Mouse (Mus musculus) neutrophil, adult 83 days (primary cell): ENCODE results near the gene Gm572. TPM values are rescaled to one million over a fixed set of nuclear protein-coding genes. Genes with fewer than 3 reads are reported as not detected.

ENCODE experiments used
- total RNA-seq, 2 experiments: library from RNA; stranded (reverse); gene quantifications; one replicate each; pipeline ENCODE4 v1.2.4; 2023

Gene Gm572
- not detected for total RNA-seq

DNA sequence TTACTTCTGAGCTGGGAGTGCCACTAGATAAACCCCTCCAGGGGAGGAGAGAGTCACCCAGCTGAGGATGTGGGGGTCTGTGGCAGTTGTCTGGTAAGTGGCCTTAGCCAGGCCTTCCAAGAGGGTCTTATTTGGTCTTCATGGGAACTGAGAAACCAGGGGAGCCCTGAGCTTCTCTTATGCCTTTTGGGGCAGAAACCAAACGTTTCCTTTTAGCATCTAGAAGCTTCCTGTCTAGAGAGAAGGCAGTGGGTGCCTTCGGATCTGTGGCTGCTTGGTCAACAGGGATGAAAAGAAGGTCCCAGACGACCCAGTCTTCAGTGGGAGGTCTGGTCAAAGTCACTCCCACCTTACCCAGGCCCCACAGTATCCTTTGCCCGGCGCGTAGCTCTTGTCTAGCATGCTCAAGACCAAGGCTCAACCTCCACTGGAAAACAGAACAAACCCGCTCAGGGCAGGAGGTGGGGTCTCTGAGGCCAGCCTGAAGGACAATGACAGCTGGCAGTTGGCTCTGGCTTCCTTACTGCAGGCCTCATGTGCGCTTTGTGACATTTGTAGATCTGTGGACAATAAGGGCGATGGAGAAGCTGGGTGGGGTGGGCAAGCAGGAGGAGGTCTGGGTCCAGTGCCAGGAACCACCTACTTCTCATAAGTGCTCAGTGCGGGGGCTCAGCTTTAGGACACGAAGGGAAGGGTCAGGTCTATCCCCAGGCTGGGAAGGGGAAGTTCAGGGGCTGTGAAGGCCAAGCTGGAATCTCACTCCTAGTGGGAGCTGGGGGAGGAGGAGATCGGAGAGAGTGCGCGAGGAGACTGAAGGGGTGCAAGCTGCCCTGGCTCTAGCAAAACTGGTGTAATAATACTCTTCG is at the start of gene Gm572:
Gene Gm572, plus strand, starts transcription at position 27 of the 866 bp plus-strand sequence.

DNA sequence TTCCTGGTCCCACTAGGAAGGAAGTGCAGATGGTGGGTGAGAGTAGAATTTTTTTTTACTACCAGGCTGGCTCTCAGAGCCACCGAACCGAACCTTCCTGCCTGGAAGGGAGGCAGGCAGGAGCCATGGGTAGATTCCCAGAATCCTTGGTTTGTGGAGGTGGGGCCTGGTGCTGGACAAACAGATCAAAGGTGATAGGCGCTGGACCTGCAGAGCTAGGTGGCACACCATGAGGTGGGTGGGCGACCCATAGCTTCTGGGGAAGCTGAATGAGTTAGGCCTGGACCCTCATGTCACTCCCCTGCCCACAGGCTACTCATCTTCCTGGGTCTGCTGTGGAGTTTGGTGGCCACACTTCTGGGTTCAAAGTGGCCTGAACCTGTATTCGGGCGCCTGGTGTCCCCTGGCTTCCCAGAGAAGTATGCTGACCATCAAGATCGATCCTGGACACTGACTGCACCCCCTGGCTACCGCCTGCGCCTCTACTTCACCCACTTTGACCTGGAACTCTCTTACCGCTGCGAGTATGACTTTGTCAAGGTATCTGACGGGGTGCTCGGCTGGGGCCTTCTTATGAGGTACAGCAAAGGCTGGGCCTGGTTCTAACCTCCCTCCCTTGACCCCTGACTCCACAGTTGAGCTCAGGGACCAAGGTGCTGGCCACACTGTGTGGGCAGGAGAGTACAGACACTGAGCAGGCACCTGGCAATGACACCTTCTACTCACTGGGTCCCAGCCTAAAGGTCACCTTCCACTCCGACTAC is 40.6 kb upstream of the Gm572 start, which contains the start of gene Masp2:
Gene Masp2, plus strand, starts transcription at position 198 of the 764 bp plus-strand sequence.

DNA sequence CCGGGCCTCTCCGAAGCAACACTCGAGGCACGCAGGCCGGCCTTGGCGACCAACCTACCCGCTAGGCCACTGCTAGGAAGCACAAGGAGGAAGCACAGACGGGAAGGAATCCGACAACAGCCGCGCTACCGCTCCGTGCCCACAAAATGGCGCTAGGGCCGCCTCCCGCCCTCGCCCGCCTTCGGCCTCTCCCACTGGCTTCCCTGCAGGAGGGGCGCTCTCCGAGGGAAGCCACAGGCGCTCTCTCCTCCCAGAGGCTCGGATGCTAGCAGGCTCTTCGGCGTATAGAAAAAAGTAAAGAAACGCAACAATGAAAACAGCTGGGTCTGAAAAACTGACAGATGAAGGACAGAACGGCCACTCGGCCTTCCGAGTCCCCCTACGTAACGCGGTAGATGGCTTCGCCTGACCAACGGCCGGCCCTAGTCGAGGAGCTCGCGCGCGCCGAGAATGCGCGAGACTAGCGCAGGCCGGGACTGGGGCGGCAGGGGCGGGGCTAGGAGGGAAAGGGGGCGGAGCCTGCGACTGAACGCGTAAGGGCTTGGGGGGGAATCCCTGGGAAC is 16.4 kb upstream of the Gm572 start, which contains the start of gene Tardbp:
Gene Tardbp, minus strand, starts transcription at position 397 of the 563 bp plus-strand sequence.

Other genes with a start within 250 kb of the Gm572 start
- 1 to 10 TPM; 4.9 to 5.0 TPM for gene Ubiad1, start 198.5 kb upstream of the Gm572 start, total RNA-seq
- gene Mtor, start 194.7 kb upstream of the Gm572 start, total RNA-seq, result 10 to 100 TPM; 23.1 to 25.3 TPM
- not detected for gene Angptl7, start 142.9 kb upstream of the Gm572 start, total RNA-seq
- gene Exosc10, start 84.9 kb upstream of the Gm572 start, total RNA-seq, result 10 to 100 TPM; 41.8 to 42.7 TPM
- gene Srm, start 51.8 kb upstream of the Gm572 start, total RNA-seq, result 10 to 100 TPM; 19.6 to 20.5 TPM
- under 1 TPM in 1 of 2 experiments, not detected in 1; 0.60 TPM for gene Masp2, start 40.8 kb upstream of the Gm572 start, total RNA-seq
- gene Tardbp, start 16.3 kb upstream of the Gm572 start, total RNA-seq, result 100 to 1,000 TPM; 160 to 166 TPM
- gene Casz1, start 161.1 kb downstream of the Gm572 start, total RNA-seq, result 10 to 100 TPM; 14.9 to 15.0 TPM